Mouse (Mus musculus): Measurements from ENCODE around the gene Chrm1. TPM values are rescaled to one million over a fixed set of nuclear protein-coding genes. Genes with fewer than 3 reads are reported as not detected.

The Chrm1 gene
- polyA plus RNA-seq, 1 experiment from 2014 or later, result 1.3 TPM

DNA sequence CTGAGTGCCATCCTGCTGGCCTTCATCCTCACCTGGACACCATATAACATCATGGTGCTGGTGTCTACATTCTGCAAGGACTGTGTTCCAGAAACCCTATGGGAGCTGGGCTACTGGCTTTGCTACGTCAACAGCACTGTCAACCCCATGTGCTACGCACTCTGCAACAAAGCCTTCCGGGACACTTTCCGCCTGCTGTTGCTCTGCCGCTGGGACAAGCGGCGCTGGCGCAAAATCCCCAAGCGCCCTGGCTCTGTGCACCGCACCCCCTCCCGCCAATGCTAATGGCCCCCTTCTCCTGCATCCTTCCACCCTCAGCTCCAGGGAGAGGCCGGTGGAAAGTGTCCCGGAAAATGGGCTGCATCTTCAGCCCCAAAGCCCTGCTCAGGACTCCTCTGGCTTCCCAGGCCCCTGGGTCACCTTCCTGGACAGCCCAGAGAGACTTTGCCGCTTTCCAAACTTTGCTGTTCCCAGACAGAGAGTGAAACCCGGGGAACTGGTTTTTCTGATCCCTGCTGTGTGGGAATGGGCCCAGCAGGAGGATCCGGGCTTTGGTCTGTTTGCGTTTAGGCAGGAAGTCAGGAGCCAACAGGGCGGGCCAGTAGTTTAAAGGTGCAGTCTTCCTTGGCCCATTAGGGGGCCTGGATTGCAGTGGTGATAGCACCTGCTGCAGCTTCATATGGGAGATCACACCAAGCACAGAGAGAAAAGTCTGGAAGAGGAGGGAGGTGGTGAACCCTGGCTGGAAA is 15.6 kb downstream of the Chrm1 start:
- Histone ChIP-seq H3K4me1 (ENCODE audit: control insufficient read depth, insufficient read depth, low read length) (peaks cover 18% of the 10 kb centered on the region), H3K36me3 (ENCODE audit: control insufficient read depth, insufficient read depth, low read length) (no peaks in the 10 kb centered on the region), H3K4me3 (replicated peaks; ENCODE audit: low read length) (peak overlapping the region; percentile 19), H3K9me3 (replicated peaks; ENCODE audit: control insufficient read depth, low read length) (no peaks in the 10 kb centered on the region), H3K27me3 (ENCODE audit: control insufficient read depth, insufficient read depth, low read length) (no peaks in the 10 kb centered on the region), H3K9ac (ENCODE audit: low read length) (peak overlapping the region; percentile 66), H3K27ac (ENCODE audit: low read length) (peak overlapping the region; percentile 93), H3K4me2 (ENCODE audit: low read depth, low read length) (peak overlapping the region; percentile 42)
- ATAC-seq (ENCODE audit: insufficient read depth, low FRiP score), result peak; percentile 83
- WGBS, result 19% methylated on average over 18 of the region's 18 CpGs

DNA sequence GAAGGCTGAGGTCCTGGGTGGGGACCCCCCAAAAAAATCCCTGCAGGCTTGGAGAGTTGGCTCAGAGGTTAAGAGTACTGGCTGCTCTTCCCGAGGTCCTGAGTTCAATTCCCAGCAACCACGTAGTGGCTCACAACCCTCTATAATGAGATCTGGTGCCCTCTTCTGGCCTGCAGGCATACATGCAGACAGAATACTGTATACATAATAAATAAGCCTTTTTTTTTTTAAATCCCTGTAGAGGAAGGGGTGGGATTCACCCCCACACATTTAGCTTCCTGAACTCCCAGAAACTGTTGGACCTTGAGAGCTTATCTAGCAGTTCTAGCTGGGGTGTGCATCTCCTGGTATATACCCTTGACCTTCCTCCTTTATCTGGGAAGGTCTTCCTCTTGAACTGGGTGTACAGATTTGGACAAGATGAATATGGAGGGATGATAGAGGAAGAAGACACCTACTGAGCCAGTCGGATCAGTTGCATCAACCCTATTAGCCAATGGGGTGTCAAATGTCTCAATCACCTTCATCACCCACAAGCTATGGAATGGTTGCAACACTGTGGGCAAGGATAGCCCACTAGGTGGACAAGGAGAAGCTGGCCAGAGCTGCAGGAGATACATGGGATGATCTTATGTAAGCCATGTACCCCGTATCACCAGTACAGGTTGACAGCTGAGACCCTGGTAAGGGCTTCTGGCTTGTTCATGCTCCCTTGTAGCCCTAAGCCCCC is 18.2 kb downstream of the Chrm1 start:
- no peaks in the 10 kb centered on the region for H3K9me3 ChIP-seq (replicated peaks; ENCODE audit: control insufficient read depth, low read length)
- H3K27me3 ChIP-seq (ENCODE audit: control insufficient read depth, insufficient read depth, low read length), result no peaks in the 10 kb centered on the region
- H3K4me2 ChIP-seq (ENCODE audit: low read depth, low read length), result no peak overlapping the region
- ATAC-seq (ENCODE audit: insufficient read depth, low FRiP score), result no peak
- peaks cover 18% of the 10 kb centered on the region for H3K4me1 ChIP-seq (ENCODE audit: control insufficient read depth, insufficient read depth, low read length)
- H3K4me3 ChIP-seq (replicated peaks; ENCODE audit: low read length), result no peak overlapping the region
- no peaks in the 10 kb centered on the region for H3K36me3 ChIP-seq (ENCODE audit: control insufficient read depth, insufficient read depth, low read length)
- no peak overlapping the region for H3K9ac ChIP-seq (ENCODE audit: low read length)
- H3K27ac ChIP-seq (ENCODE audit: low read length), result no peak overlapping the region
- 91% methylated on average over 4 of the region's 4 CpGs for WGBS

DNA sequence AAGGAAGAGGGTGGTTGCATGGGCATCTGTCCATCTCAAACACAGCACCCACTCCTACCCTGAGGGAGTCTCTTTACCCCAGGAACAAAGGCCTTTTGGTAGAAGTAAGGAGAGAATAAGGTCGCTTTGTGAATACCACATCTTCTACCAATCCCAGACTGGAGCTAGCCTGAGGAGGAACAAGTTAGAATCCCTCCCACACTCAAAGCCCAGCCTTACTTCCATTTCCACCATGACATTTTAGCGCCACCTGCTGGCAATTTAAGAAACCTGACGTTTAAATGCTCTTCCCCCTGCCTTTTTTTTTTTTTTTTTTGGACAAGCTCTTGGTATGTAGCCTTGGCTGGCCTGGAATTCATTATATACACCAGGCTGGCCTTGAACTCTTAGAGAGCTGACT is 19.4 kb downstream of the Chrm1 start:
- Histone ChIP-seq H3K27ac (ENCODE audit: low read length) (no peak overlapping the region), H3K4me2 (ENCODE audit: low read depth, low read length) (no peak overlapping the region), H3K9ac (ENCODE audit: low read length) (no peak overlapping the region), H3K4me3 (replicated peaks; ENCODE audit: low read length) (no peak overlapping the region), H3K4me1 (ENCODE audit: control insufficient read depth, insufficient read depth, low read length) (peaks cover 18% of the 10 kb centered on the region), H3K9me3 (replicated peaks; ENCODE audit: control insufficient read depth, low read length) (no peaks in the 10 kb centered on the region), H3K36me3 (ENCODE audit: control insufficient read depth, insufficient read depth, low read length) (no peaks in the 10 kb centered on the region), H3K27me3 (ENCODE audit: control insufficient read depth, insufficient read depth, low read length) (no peaks in the 10 kb centered on the region)
- ATAC-seq (ENCODE audit: insufficient read depth, low FRiP score), result peak; percentile 19; the same call in 1 of the 2 replicates
- 1% methylated on average over 3 of the region's 3 CpGs for WGBS

DNA sequence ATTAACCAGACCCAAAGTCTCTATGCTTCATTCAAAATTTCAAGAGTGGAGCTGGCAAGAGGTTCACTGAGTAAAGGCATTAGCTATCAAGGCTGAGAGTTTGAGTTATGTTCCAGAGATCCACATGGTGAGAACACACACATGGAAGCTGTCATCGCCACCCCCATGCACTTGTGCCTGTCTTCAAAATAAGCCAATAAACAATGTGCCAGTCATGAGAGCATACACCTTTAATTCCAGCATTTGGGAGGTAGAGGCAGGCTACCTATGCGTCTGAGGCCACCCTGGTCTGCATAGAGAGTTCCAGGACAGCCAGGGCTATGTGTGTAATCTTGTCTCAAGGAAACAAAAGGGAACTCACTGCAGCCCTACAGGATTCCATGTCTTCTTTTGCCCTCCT is 20.0 kb downstream of the Chrm1 start:
- Histone ChIP-seq H3K9ac (ENCODE audit: low read length) (no peak overlapping the region), H3K4me3 (replicated peaks; ENCODE audit: low read length) (no peak overlapping the region), H3K27me3 (ENCODE audit: control insufficient read depth, insufficient read depth, low read length) (no peaks in the 10 kb centered on the region), H3K36me3 (ENCODE audit: control insufficient read depth, insufficient read depth, low read length) (no peaks in the 10 kb centered on the region), H3K4me2 (ENCODE audit: low read depth, low read length) (no peak overlapping the region), H3K27ac (ENCODE audit: low read length) (no peak overlapping the region), H3K9me3 (replicated peaks; ENCODE audit: control insufficient read depth, low read length) (no peaks in the 10 kb centered on the region), H3K4me1 (ENCODE audit: control insufficient read depth, insufficient read depth, low read length) (peaks cover 17% of the 10 kb centered on the region)
- WGBS, result 73% methylated on average over 2 of the region's 2 CpGs
- ATAC-seq (ENCODE audit: insufficient read depth, low FRiP score), result no peak

DNA sequence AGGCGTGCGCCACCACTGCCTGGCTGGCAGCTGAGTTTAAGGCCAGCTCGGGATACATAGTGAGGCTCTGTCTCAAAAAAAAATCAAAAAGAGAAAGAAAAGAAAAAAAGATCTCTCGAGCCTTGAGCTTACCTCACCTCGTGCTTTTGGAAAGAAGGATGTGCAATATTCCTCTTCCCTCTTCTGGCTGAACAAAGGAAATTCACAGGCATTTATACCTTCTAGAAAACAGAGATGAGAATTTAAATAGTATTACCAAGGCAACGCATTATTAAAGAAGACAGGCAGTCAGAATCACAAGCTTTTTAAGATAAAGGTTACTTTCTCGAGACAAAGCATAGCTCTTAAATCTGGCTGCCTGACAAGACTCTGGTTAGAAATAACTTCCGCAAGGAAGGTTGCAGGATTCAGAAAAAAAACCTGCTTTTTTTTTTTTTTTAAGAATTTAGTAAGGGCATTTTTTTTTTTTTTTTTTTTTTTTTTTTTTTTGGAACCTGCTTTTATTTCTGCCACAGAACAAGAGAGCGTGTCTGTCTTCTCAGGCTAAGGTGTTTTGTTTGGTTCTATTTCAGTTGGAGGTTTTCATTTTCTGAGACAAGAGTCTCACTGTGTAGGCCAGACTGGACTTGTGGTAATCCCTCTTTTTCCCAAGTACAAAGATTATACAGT is 28.4 kb downstream of the Chrm1 start:
- Histone ChIP-seq H3K9me3 (replicated peaks; ENCODE audit: control insufficient read depth, low read length) (no peaks in the 10 kb centered on the region), H3K27me3 (ENCODE audit: control insufficient read depth, insufficient read depth, low read length) (no peaks in the 10 kb centered on the region), H3K9ac (ENCODE audit: low read length) (no peak overlapping the region), H3K27ac (ENCODE audit: low read length) (no peak overlapping the region), H3K36me3 (ENCODE audit: control insufficient read depth, insufficient read depth, low read length) (no peaks in the 10 kb centered on the region), H3K4me1 (ENCODE audit: control insufficient read depth, insufficient read depth, low read length) (no peaks in the 10 kb centered on the region), H3K4me3 (replicated peaks; ENCODE audit: low read length) (no peak overlapping the region), H3K4me2 (ENCODE audit: low read depth, low read length) (no peak overlapping the region)
- WGBS, result 53% methylated on average over 9 of the region's 9 CpGs
- ATAC-seq (ENCODE audit: insufficient read depth, low FRiP score), result no peak

DNA sequence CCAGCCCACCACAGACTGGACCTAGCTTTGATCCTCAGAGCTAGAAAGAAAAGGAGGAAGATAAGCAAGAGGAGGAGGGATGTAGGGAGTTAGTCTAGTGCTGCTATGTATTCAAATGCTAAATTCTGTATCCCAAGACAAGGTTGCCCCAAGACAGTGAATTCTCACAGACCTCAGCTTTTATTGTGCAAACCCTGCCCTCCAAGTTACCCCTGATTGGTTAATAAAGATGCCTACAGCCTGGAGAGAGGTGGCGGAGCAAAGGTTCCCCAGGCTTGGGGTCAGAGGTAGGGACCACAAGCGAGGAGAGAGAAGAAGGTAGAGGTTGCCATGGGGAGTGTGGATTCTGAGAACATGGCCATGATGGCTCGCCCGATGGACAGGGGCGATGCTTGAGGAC is 29.2 kb downstream of the Chrm1 start:
- Histone ChIP-seq H3K27ac (ENCODE audit: low read length) (no peak overlapping the region), H3K9ac (ENCODE audit: low read length) (no peak overlapping the region), H3K4me3 (replicated peaks; ENCODE audit: low read length) (no peak overlapping the region), H3K4me1 (ENCODE audit: control insufficient read depth, insufficient read depth, low read length) (no peaks in the 10 kb centered on the region), H3K9me3 (replicated peaks; ENCODE audit: control insufficient read depth, low read length) (no peaks in the 10 kb centered on the region), H3K27me3 (ENCODE audit: control insufficient read depth, insufficient read depth, low read length) (no peaks in the 10 kb centered on the region), H3K36me3 (ENCODE audit: control insufficient read depth, insufficient read depth, low read length) (no peaks in the 10 kb centered on the region), H3K4me2 (ENCODE audit: low read depth, low read length) (no peak overlapping the region)
- 79% methylated on average over 5 of the region's 5 CpGs for WGBS
- ATAC-seq (ENCODE audit: insufficient read depth, low FRiP score), result no peak

DNA sequence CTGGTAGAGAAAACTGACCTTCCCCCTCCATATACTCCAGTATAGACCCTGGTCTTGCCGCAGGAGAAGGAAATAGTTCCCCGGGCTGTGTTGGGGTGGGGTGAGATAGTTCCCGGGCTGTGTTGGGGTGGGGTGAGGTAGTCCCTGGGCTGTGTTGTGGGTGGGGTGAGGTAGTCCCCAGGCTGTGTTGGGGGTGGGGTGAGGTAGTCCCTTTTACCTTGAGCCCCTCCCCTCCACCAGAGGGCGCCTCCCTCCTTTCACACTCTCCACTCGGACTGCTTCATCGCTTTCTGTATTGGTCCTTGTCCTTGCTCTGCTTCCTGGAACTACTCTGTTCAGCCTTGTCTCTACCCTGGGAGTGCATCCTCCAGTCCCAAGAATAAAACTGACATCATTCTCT is 31.7 kb downstream of the Chrm1 start:
- Histone ChIP-seq H3K36me3 (ENCODE audit: control insufficient read depth, insufficient read depth, low read length) (no peaks in the 10 kb centered on the region), H3K4me1 (ENCODE audit: control insufficient read depth, insufficient read depth, low read length) (no peaks in the 10 kb centered on the region), H3K9me3 (replicated peaks; ENCODE audit: control insufficient read depth, low read length) (no peaks in the 10 kb centered on the region), H3K9ac (ENCODE audit: low read length) (no peak overlapping the region), H3K4me2 (ENCODE audit: low read depth, low read length) (no peak overlapping the region), H3K4me3 (replicated peaks; ENCODE audit: low read length) (no peak overlapping the region), H3K27ac (ENCODE audit: low read length) (no peak overlapping the region), H3K27me3 (ENCODE audit: control insufficient read depth, insufficient read depth, low read length) (no peaks in the 10 kb centered on the region)
- WGBS, result 51% methylated on average over 6 of the region's 6 CpGs
- peak; percentile 58; the same call in 1 of the 2 replicates for ATAC-seq (ENCODE audit: insufficient read depth, low FRiP score)

DNA sequence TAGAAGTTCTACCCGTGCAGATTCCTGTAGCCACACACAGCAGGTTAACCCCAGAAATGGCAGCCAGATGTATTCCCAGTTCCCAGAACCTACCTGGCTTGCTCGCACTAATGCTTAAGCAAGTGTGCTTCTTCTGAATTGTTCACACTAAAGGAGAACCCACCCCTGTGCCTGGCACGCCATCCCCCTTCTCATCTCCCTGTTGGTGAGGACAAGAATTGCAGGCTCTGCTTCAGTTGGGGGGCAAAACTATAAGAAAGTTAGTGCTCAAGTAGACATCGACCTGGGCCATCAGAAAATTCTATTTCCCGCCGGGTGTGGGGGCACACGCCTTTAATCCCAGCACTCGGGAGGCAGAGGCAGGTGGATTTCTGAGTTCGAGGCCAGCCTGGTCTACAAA is 36.1 kb downstream of the Chrm1 start:
- no peak overlapping the region for H3K9ac ChIP-seq (ENCODE audit: low read length)
- 76% methylated on average over 9 of the region's 9 CpGs for WGBS
- H3K4me2 ChIP-seq (ENCODE audit: low read depth, low read length), result no peak overlapping the region
- no peaks in the 10 kb centered on the region for H3K9me3 ChIP-seq (replicated peaks; ENCODE audit: control insufficient read depth, low read length)
- H3K4me3 ChIP-seq (replicated peaks; ENCODE audit: low read length), result no peak overlapping the region
- H3K36me3 ChIP-seq (ENCODE audit: control insufficient read depth, insufficient read depth, low read length), result no peaks in the 10 kb centered on the region
- no peak for ATAC-seq (ENCODE audit: insufficient read depth, low FRiP score)
- H3K27ac ChIP-seq (ENCODE audit: low read length), result no peak overlapping the region
- no peaks in the 10 kb centered on the region for H3K4me1 ChIP-seq (ENCODE audit: control insufficient read depth, insufficient read depth, low read length)
- H3K27me3 ChIP-seq (ENCODE audit: control insufficient read depth, insufficient read depth, low read length), result no peaks in the 10 kb centered on the region

DNA sequence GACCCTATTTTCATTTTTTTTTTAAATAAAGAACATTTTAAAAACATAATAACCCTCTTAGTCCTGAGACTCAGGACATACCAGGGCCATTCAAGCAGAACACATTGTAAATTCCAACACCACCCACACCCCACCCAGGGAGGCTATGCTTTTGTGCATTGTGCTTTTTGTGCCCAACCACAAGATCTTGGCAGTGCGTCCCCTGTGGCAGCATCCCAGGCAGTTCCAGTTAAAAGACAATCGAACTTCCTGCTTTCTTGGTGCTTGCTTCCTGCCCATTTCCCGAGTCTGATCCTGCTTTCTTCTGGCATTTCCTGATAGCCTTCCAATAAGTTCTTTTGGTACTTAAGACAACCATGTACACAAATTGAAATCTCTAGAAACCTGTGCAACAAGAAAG is 38.9 kb downstream of the Chrm1 start:
- Histone ChIP-seq H3K9me3 (replicated peaks; ENCODE audit: control insufficient read depth, low read length) (no peaks in the 10 kb centered on the region), H3K4me2 (ENCODE audit: low read depth, low read length) (no peak overlapping the region), H3K27me3 (ENCODE audit: control insufficient read depth, insufficient read depth, low read length) (no peaks in the 10 kb centered on the region), H3K27ac (ENCODE audit: low read length) (no peak overlapping the region), H3K36me3 (ENCODE audit: control insufficient read depth, insufficient read depth, low read length) (peaks cover 4% of the 10 kb centered on the region; the same call in 1 of the 2 replicates), H3K4me1 (ENCODE audit: control insufficient read depth, insufficient read depth, low read length) (no peaks in the 10 kb centered on the region), H3K4me3 (replicated peaks; ENCODE audit: low read length) (no peak overlapping the region), H3K9ac (ENCODE audit: low read length) (no peak overlapping the region)
- ATAC-seq (ENCODE audit: insufficient read depth, low FRiP score), result no peak
- WGBS, result 58% methylated on average over 3 of the region's 3 CpGs
